Mouse (Mus musculus) spleen, adult 2 months (tissue): Measurements from ENCODE around the gene Gm20388. TPM values are rescaled to one million over a fixed set of nuclear protein-coding genes. Genes with fewer than 3 reads are reported as not detected.

Experiments used
- DNase-seq, 2 experiments: peaks; one replicate each; pipeline versions ENCODE4 v3.0.0 to v3.0.0-alpha.2; 2012 to 2021; ENCODE audit warnings: low spot score in 2 of 2, low read depth in 1 of 2
- H3K27ac ChIP-seq: fragments of 200-500 bp; 2 replicates; pipeline ENCODE4 v1.5.1; 2012; ENCODE audit warnings: low read length, inconsistent platforms; ENCODE audit not compliant: insufficient read depth
- H3K27me3 ChIP-seq: fragments of 200-500 bp; 2 replicates; pipeline ENCODE4 v1.6.1; 2012; ENCODE audit warnings: mild to moderate bottlenecking, moderate library complexity, low read length, inconsistent platforms; ENCODE audit not compliant: control insufficient read depth, insufficient read depth
- H3K36me3 ChIP-seq: fragments of 200-500 bp; 2 replicates; pipeline ENCODE4 v1.6.1; 2012; ENCODE audit warnings: mild to moderate bottlenecking, low read length, inconsistent platforms; ENCODE audit not compliant: control insufficient read depth, insufficient read depth
- H3K4me1 ChIP-seq: fragments of 200-500 bp; 2 replicates; pipeline ENCODE4 v1.6.1; 2011; ENCODE audit warnings: inconsistent platforms; ENCODE audit not compliant: control insufficient read depth, insufficient read depth, insufficient read length
- H3K4me3 ChIP-seq: fragments of 200-500 bp; 2 replicates; pipeline ENCODE4 v1.5.1; 2011; ENCODE audit warnings: mild to moderate bottlenecking, inconsistent platforms; ENCODE audit not compliant: insufficient read depth, insufficient read length; ENCODE audit errors: extremely low read depth
- CTCF ChIP-seq: fragments of 200-500 bp; IDR thresholded peaks from 2 replicates; pipeline ENCODE4 v1.5.1; 2011; ENCODE audit warnings: mild to moderate bottlenecking, inconsistent platforms; ENCODE audit not compliant: insufficient read depth, insufficient read length, insufficient replicate concordance; ENCODE audit errors: extremely low read depth
- POLR2A ChIP-seq: fragments of 200-500 bp; IDR thresholded peaks from 2 replicates; pipeline ENCODE4 v1.6.1; 2011; ENCODE audit warnings: low read depth, low read length, inconsistent platforms
- WGBS: fragments of 180-500 bp; shearing (Covaris S2); methylation state at CpG from one replicate; pipeline ENCODE4 v1.1.7; 2018; 5-methylcytosine and 5-hydroxymethylcytosine counted together
- polyA plus RNA-seq: library from polyadenylated mRNA; depleted of rRNA; stranded (reverse); fragments of >200 nt; gene quantifications from 2 replicates; pipeline ENCODE4 v1.2.3, GENCODE M21; 2012

Gene Gm20388
- polyA plus RNA-seq, 1 experiment, result 26.1 TPM

DNA sequence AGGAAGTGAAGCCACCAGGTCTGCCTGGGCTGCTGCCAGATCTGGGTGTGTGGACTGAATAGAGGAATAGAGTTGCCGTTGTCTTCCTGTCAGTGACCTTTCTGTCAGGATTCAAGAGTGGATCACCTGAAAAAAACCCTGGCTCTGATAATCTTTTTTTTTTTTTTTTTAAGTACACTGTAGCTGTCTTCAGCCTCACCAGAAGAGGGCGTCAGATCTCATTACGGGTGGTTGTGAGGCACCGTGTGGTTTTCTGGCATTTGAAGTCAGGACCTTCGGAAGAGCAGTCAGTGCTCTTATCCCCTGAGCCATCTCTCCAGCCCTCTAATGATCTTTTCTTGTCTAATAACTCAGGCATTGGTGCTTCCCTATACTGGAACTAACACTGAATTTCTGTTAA lies 4122.8 kb downstream of the Gm20388 start:
- WGBS, result 63% methylated on average over 5 of the region's 5 CpGs
- Histone ChIP-seq H3K4me1 (no peaks in the 10 kb centered on the region), H3K4me3 (no peak overlapping the region), H3K27me3 (no peaks in the 10 kb centered on the region), H3K27ac (no peak overlapping the region), H3K36me3 (peaks cover 41% of the 10 kb centered on the region)
- no peak for DNase-seq
- TF ChIP-seq CTCF (no peak), POLR2A (no peak)

DNA sequence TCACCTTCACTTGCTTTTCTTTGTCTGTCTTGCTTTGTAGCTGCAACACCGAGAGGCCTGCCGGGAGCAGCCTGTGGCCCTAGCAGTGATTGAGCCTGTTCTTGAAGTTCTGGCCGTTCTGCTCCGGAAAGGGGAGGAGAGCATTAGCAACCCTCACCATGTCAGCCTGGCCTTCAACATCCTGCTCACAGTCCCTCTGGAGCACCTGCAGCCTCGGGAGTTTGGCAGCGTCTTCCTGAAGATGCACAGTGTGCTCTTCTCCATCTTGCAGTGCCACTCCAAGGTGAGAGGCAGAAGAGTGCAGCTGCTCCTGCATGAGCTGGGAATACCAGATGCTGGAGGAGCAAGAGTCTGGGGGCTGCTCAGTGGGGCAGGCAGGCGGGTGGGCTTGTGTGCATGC lies 4127.5 kb downstream of the Gm20388 start:
- Histone ChIP-seq H3K4me3 (no peak overlapping the region), H3K27me3 (no peaks in the 10 kb centered on the region), H3K4me1 (no peaks in the 10 kb centered on the region), H3K36me3 (peaks cover 41% of the 10 kb centered on the region), H3K27ac (no peak overlapping the region)
- TF ChIP-seq CTCF (no peak), POLR2A (no peak)
- 92% methylated on average over 7 of the region's 7 CpGs for WGBS
- DNase-seq, result no peak

DNA sequence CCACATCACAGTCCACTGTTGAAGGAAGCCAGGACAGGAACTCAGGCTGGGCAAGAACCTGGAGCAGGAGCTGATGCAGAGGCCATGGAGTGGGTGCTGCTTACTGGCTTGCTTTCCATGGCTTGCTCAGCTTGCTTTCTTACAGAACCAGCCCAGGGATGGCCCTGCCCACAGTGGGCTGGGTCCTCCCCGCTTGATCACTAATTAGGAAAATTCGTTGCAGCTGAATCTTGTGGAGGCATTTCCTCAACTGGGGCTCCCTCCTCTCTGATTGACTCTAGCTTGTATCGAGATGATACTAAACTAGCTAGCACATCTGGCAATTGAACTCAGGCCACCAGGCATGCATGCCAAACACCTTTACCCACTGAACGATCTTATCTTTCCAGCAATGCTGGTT lies 4128.7 kb downstream of the Gm20388 start:
- Histone ChIP-seq H3K36me3 (peaks cover 41% of the 10 kb centered on the region), H3K27me3 (no peaks in the 10 kb centered on the region), H3K27ac (no peak overlapping the region), H3K4me3 (no peak overlapping the region), H3K4me1 (no peaks in the 10 kb centered on the region)
- DNase-seq, result no peak
- no peak for TF ChIP-seq POLR2A
- TF ChIP-seq CTCF, result no peak
- WGBS, result 91% methylated on average over 4 of the region's 4 CpGs

DNA sequence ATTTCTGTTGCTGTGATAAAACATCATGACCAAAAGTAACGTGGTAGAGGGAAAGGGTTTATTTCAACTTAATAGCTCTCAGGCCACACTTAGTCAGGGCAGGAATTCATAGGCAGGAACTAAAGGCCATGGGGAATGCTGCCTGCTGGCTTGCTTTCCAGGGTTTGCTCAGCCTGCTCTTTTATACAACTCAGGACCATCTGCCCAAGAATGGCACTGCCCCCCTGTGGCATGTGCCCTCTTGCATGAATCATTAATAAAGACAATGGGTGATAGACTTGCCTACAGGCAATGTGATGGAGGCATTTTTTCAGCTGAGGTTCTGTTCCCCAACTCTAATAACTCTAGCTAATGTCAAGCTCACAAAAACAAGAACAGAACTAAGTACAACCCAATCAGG lies 4131.6 kb downstream of the Gm20388 start:
- Histone ChIP-seq H3K36me3 (peaks cover 37% of the 10 kb centered on the region), H3K4me1 (no peaks in the 10 kb centered on the region), H3K4me3 (no peak overlapping the region), H3K27me3 (no peaks in the 10 kb centered on the region), H3K27ac (no peak overlapping the region)
- 93% methylated on average over 1 of the region's 1 CpGs for WGBS
- TF ChIP-seq POLR2A (no peak), CTCF (no peak)
- DNase-seq, result no peak

DNA sequence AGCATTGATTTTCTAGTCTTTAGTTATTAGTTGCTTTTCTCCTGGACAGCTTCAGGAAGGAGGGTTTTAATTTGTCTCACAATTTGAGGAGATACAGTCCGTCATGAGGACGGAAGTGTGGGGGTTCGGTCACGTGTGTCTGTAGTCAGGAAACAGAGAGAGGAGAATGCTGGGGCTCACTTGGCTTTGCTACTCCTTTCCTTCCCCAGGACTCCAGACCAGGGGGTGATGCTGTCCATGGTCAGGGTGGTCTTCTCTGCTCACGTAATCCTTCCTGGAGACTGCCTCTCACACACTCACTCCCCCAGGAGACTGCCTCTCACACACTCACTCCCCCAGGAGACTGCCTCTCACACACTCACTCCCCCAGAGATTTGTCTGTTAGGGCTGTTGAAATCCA lies 4133.8 kb downstream of the Gm20388 start:
- WGBS, result 93% methylated on average over 5 of the region's 5 CpGs

DNA sequence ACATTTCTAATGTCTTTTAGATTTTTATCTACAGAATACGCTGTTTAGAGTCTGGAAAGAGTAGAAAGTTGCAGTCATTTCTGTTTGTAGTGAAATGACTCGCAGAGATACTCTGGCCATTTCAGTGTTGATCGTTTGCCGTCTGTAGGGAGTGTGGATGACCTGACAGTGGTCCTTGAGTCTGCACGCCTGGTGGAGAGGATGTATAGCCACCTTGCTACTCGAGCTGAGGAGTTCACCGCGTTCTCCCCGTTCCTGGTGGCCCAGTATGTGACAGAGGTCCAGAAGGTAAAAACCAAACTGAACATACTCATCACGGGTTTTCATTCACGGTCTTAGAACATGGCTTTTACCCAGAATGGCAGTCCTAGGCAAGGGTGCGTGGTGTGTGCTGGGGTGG lies 4134.3 kb downstream of the Gm20388 start:
- Histone ChIP-seq H3K27me3 (no peaks in the 10 kb centered on the region), H3K4me1 (no peaks in the 10 kb centered on the region), H3K4me3 (no peak overlapping the region), H3K36me3 (peaks cover 21% of the 10 kb centered on the region), H3K27ac (no peak overlapping the region)
- 96% methylated on average over 12 of the region's 12 CpGs for WGBS
- no peak for DNase-seq
- no peak for TF ChIP-seq POLR2A
- TF ChIP-seq CTCF, result no peak

More for the DNA sequence above, 4133.8 kb downstream of the Gm20388 start:
- H3K4me3 ChIP-seq, result no peak overlapping the region
- DNase-seq, result no peak
- H3K27me3 ChIP-seq, result no peaks in the 10 kb centered on the region
- H3K4me1 ChIP-seq, result no peaks in the 10 kb centered on the region
- H3K36me3 ChIP-seq, result peaks cover 24% of the 10 kb centered on the region
- H3K27ac ChIP-seq, result no peak overlapping the region
- TF ChIP-seq POLR2A (no peak), CTCF (no peak)

DNA sequence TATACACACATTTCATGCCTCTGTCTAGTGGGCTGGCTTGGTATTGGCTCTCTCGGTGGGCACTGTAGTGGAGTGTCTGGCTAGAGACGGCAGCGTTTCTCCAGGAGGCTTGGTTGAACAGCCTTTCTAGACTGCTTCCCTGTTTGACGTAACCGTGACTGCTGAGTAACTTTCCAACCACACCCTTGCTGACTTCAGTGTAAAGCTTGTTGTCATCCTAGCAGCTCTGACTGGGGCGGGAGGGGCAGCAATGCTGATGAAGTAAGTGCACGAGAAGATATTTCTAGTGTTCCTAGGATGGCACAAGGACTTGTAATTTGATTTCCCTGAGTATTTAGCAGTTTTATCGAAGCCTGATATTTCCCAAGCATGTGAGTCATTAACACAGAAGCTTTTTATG lies 4135.2 kb downstream of the Gm20388 start:
- no peak overlapping the region for H3K4me3 ChIP-seq
- DNase-seq, result no peak
- peaks cover 19% of the 10 kb centered on the region for H3K36me3 ChIP-seq
- TF ChIP-seq POLR2A (no peak), CTCF (no peak)
- 83% methylated on average over 8 of the region's 8 CpGs for WGBS
- no peaks in the 10 kb centered on the region for H3K4me1 ChIP-seq
- H3K27ac ChIP-seq, result no peak overlapping the region
- no peaks in the 10 kb centered on the region for H3K27me3 ChIP-seq
